Mouse (Mus musculus): Measurements from ENCODE around the gene 1700007K13Rik. TPM values are rescaled to one million over a fixed set of nuclear protein-coding genes. Genes with fewer than 3 reads are reported as not detected.

Gene 1700007K13Rik
- total and polyA plus RNA-seq, 3 experiments = 0.74 to 0.98 TPM; not detected in 1

DNA sequence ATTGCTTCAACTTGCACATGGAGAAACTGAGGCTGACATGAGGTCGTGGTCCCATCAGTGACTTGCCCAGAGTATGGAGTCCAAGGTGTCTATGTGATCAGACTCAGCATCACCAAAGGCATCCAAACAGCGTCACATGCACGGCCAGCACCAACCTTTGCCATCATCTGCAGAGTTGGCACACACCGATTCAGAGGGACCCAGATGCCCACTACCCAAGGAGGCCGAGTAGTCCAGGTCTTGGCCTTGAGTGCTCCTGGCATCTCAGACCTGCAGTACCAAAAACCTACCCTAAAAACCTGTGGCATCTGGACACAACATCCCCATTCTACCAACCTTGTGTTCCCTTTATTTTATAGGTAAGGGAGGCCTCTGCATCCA is 51.4 kb downstream of the 1700007K13Rik start:
- dilution Hi-C loops (cut with MboI; ENCODE audit: extremely low pct_ligation_motif_present, extremely low pct_unique_long_range_greater_than_20kb, low sequenced_read_pairs) (no loop called here), in situ Hi-C loops (cut with MboI; ENCODE audit: low pct_ligation_motif_present, low pct_unique_long_range_greater_than_20kb, low sequenced_read_pairs) (loop anchor here (5.0 kb wide), 2 partner anchors 112 to 202 kb away; no protein-coding TSS in a partner anchor)
- H3K27ac ChIP-seq (ENCODE audit: insufficient read depth, low read depth) = no peak overlapping the region
- H3K36me3 ChIP-seq (replicated peaks in 1 of 2; ENCODE audit: control insufficient read depth in 1 of 2, insufficient read depth in 1 of 2, low read length in 1 of 2) = no peaks in the 10 kb centered on the region
- no peak overlapping the region for H3K9ac ChIP-seq (ENCODE audit: insufficient read depth, low read depth)
- H3K27me3 ChIP-seq (replicated peaks) = peaks cover 19% of the 10 kb centered on the region
- no peak overlapping the region for H3K4me2 ChIP-seq (ENCODE audit: insufficient read depth, low read depth, poor library complexity, severe bottlenecking)
- no peak for TF ChIP-seq POLR2AphosphoS2 (IDR thresholded peaks at IDR 0.05; ENCODE audit: low read depth, low read length)
- TF ChIP-seq MAZ (IDR thresholded peaks at IDR 0.05; ENCODE audit: low read depth, low read length) = no peak
- no peak for DNase-seq (ENCODE audit: extremely low read depth)
- H3K79me2 ChIP-seq (replicated peaks; ENCODE audit: control insufficient read depth, extremely low read depth, insufficient read depth, poor library complexity, severe bottlenecking) = no peaks in the 10 kb centered on the region
- no peak overlapping the region for H3K4me3 ChIP-seq (replicated peaks in 1 of 3; ENCODE audit: low read depth in 2 of 3, low read length in 2 of 3, poor library complexity in 1 of 3)
- no peaks in the 10 kb centered on the region for H3K9me3 ChIP-seq (replicated peaks; ENCODE audit: low read length)
- H3K4me1 ChIP-seq (ENCODE audit: control insufficient read depth in 1 of 2, insufficient read depth in 2 of 2) = peaks cover 5 to 8% of the 10 kb centered on the region in 2 experiments; a peak in 2 of 4 replicates

DNA sequence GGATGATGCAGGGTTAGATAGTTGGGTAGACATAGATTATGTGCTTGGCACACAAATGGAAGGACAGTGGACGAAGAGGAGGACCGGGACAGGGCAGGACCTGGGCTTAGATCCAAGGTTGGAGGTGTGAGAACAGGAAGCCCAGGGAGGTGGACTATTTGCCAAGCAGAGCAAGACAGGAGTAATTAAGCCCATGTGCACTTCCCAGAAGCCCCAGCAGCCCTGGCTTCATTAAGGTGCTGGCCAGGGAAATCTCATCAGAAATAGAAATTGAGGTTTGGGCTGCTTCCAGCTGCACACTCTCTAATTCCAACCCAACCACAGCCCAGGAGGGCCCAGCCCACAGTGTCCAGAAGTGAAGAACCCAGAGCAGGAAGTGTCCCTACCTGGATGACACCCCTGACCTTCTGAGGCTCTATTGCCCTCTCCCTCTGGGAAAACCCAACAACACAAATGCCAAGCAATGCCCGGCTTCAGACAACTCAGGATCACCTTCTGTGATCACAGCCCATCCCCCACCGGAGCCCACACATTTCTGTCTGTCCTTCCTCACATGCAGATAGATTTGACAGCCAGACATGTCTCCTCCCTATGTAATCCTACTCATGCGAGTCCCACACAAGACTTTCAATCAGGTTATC is 51.9 kb downstream of the 1700007K13Rik start:
- no peak for DNase-seq (ENCODE audit: extremely low read depth)
- no peak overlapping the region for H3K27ac ChIP-seq (ENCODE audit: insufficient read depth, low read depth)
- no peak overlapping the region for H3K9ac ChIP-seq (ENCODE audit: insufficient read depth, low read depth)
- in situ Hi-C loops (cut with MboI; ENCODE audit: low pct_ligation_motif_present, low pct_unique_long_range_greater_than_20kb, low sequenced_read_pairs) = loop anchor here (5.0 kb wide), 1 partner anchor 202 kb away; no protein-coding TSS in a partner anchor
- dilution Hi-C loops (cut with MboI; ENCODE audit: extremely low pct_ligation_motif_present, extremely low pct_unique_long_range_greater_than_20kb, low sequenced_read_pairs) = no loop called here
- H3K4me3 ChIP-seq (replicated peaks in 1 of 3; ENCODE audit: low read depth in 2 of 3, low read length in 2 of 3, poor library complexity in 1 of 3) = no peak overlapping the region
- no peaks in the 10 kb centered on the region for H3K9me3 ChIP-seq (replicated peaks; ENCODE audit: low read length)
- no peaks in the 10 kb centered on the region for H3K36me3 ChIP-seq (replicated peaks in 1 of 2; ENCODE audit: control insufficient read depth in 1 of 2, insufficient read depth in 1 of 2, low read length in 1 of 2)
- H3K4me2 ChIP-seq (ENCODE audit: insufficient read depth, low read depth, poor library complexity, severe bottlenecking) = no peak overlapping the region
- H3K79me2 ChIP-seq (replicated peaks; ENCODE audit: control insufficient read depth, extremely low read depth, insufficient read depth, poor library complexity, severe bottlenecking) = no peaks in the 10 kb centered on the region
- TF ChIP-seq USF2 (conservative IDR thresholded peaks at IDR 0.05; ENCODE audit: low read depth, low read length) (no peak), SIN3A (IDR thresholded peaks at IDR 0.05; ENCODE audit: low read length) (no peak), E2F4 (IDR thresholded peaks at IDR 0.05; ENCODE audit: insufficient replicate concordance, low read depth, low read length) (no peak), JUN (IDR thresholded peaks at IDR 0.05; ENCODE audit: insufficient read depth, low read depth, low read length) (no peak), MAX (IDR thresholded peaks at IDR 0.05; ENCODE audit: low read length) (no peak), NELFE (IDR thresholded peaks at IDR 0.05; ENCODE audit: low read depth, low read length) (no peak), TBP (conservative IDR thresholded peaks at IDR 0.05; ENCODE audit: low read depth, low read length) (no peak), HCFC1 (IDR thresholded peaks at IDR 0.05; ENCODE audit: low read depth, low read length) (no peak), UBTF (IDR thresholded peaks at IDR 0.05; ENCODE audit: low read depth, low read length) (no peak), POLR2AphosphoS2 (IDR thresholded peaks at IDR 0.05; ENCODE audit: low read depth, low read length) (no peak), KAT2A (IDR thresholded peaks at IDR 0.05; ENCODE audit: insufficient replicate concordance, low read length) (no peak), ZC3H11A (IDR thresholded peaks at IDR 0.05; ENCODE audit: low read depth, low read length) (no peak), SMC3 (IDR thresholded peaks at IDR 0.05; ENCODE audit: low read depth, low read length) (no peak), MEF2A (IDR thresholded peaks at IDR 0.05; ENCODE audit: borderline replicate concordance, low read depth, low read length) (no peak), PAX5 (IDR thresholded peaks at IDR 0.05; ENCODE audit: low read length) (no peak), RCOR1 (conservative IDR thresholded peaks at IDR 0.05; ENCODE audit: low read depth, low read length) (no peak), ETS1 (conservative IDR thresholded peaks at IDR 0.05; ENCODE audit: low read depth, low read length) (no peak)
- peaks cover 18% of the 10 kb centered on the region for H3K27me3 ChIP-seq (replicated peaks)
- H3K4me1 ChIP-seq (ENCODE audit: control insufficient read depth in 1 of 2, insufficient read depth in 2 of 2) = peaks cover 5 to 8% of the 10 kb centered on the region in 2 experiments; a peak in 2 of 4 replicates

All from CH12.LX (cell line).